Mouse (Mus musculus) right cerebral cortex, postnatal 36 days (tissue): ENCODE results near the gene Dlg2.
A peak's percentile ranks its signal among the peaks of the same experiment; 100 is the strongest.

ENCODE experiments used
- DNase-seq, 2 experiments: peaks; one replicate each; pipeline ENCODE4 v3.0.0; 2022; ENCODE audit warnings: low spot score in 2 of 2, mixed read lengths in 1 of 2

Dlg2 gene

GRCm38 (mm10) chr7:92180029-92180428, 1703.6 kb downstream of the Dlg2 start:
- DNase-seq = no peak

- no peak for DNase-seq
Measured at GRCm38 (mm10) chr7:92180591-92181587, 1704.4 kb downstream of the Dlg2 start.

- DNase-seq = no peak
Measured at GRCm38 (mm10) chr7:92181959-92182612, 1705.6 kb downstream of the Dlg2 start.

- no peak for DNase-seq
Measured at GRCm38 (mm10) chr7:92184371-92185059, 1708.0 kb downstream of the Dlg2 start.

- no peak for DNase-seq
Measured at GRCm38 (mm10) chr7:92186341-92186740, 1709.9 kb downstream of the Dlg2 start.

GRCm38 (mm10) chr7:92189149-92189548, 1712.7 kb downstream of the Dlg2 start:
- no peak for DNase-seq

GRCm38 (mm10) chr7:92196004-92196403, 1719.5 kb downstream of the Dlg2 start:
- no peak for DNase-seq

- DNase-seq = no peak
Measured at GRCm38 (mm10) chr7:92197621-92198020, 1721.1 kb downstream of the Dlg2 start.

GRCm38 (mm10) chr7:92199131-92199530, 1722.7 kb downstream of the Dlg2 start:
- no peak for DNase-seq

- peak in 1 of 2 experiments; percentile 49 for DNase-seq
Measured at GRCm38 (mm10) chr7:92210701-92211100, 1734.2 kb downstream of the Dlg2 start.

GRCm38 (mm10) chr7:92213751-92214150, 1737.3 kb downstream of the Dlg2 start:
- no peak for DNase-seq

- no peak for DNase-seq
Measured at GRCm38 (mm10) chr7:92218171-92218570, 1741.7 kb downstream of the Dlg2 start.

- DNase-seq = no peak
Measured at GRCm38 (mm10) chr7:92220619-92221018, 1744.1 kb downstream of the Dlg2 start.

GRCm38 (mm10) chr7:92234476-92235202, 1758.2 kb downstream of the Dlg2 start:
- peak in 1 of 2 experiments; percentile 28 for DNase-seq

GRCm38 (mm10) chr7:92235541-92236031, 1759.1 kb downstream of the Dlg2 start:
- DNase-seq = no peak

GRCm38 (mm10) chr7:92240908-92241307, 1764.4 kb downstream of the Dlg2 start:
- DNase-seq = no peak

GRCm38 (mm10) chr7:92247594-92247993, 1771.1 kb downstream of the Dlg2 start:
- DNase-seq = no peak

GRCm38 (mm10) chr7:92248619-92249018, 1772.1 kb downstream of the Dlg2 start:
- no peak for DNase-seq

GRCm38 (mm10) chr7:92258148-92258547, 1781.7 kb downstream of the Dlg2 start:
- DNase-seq = no peak

GRCm38 (mm10) chr7:92258701-92259100, 1782.2 kb downstream of the Dlg2 start:
- no peak for DNase-seq

- DNase-seq = no peak
Measured at GRCm38 (mm10) chr7:92264325-92264724, 1787.9 kb downstream of the Dlg2 start.
